Mouse (Mus musculus): Measurements from ENCODE around the gene Tlr13. TPM values are rescaled to one million over a fixed set of nuclear protein-coding genes. Genes with fewer than 3 reads are reported as not detected.

The Tlr13 gene
- under 1 TPM in 1 of 2 experiments, not detected in 1; 0.26 TPM for total RNA-seq (2023)

GRCm38 (mm10) chrX:106142936-106143335 lies at the start of gene Tlr13:
Gene Tlr13, plus strand, starts transcription at chrX:106143204.

DNA sequence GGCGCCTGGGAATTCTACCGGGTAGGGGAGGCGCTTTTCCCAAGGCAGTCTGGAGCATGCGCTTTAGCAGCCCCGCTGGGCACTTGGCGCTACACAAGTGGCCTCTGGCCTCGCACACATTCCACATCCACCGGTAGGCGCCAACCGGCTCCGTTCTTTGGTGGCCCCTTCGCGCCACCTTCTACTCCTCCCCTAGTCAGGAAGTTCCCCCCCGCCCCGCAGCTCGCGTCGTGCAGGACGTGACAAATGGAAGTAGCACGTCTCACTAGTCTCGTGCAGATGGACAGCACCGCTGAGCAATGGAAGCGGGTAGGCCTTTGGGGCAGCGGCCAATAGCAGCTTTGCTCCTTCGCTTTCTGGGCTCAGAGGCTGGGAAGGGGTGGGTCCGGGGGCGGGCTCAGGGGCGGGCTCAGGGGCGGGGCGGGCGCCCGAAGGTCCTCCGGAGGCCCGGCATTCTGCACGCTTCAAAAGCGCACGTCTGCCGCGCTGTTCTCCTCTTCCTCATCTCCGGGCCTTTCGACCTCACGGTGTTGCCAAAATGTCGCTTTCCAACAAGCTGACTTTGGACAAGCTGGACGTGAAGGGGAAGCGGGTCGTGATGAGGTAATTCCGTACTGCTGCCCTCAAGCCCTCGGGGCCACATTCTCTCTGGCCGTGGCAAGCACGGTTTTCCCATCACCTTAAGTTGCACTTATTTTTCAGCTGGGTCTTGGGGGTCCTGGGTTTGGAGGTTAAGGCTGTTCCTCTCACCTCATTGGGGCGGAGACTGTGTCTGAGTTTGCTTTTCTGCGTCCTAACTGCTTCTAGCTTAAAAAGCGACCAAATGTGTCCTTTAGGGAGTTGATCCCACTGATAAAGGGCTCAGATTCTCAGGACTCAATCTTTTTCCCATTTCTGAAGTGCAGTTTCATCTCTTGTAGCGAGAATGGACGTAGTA lies 44.0 kb downstream of the Tlr13 start, which contains the start of gene Pgk1:
TSS of gene Pgk1 (plus strand) at position 388 of the 937 bp plus-strand sequence.

Other genes starting within 250 kb of the Tlr13 start
- 100 to 1,000 TPM; 218 to 254 TPM for gene Atrx, start 213.8 kb upstream of the Tlr13 start, total RNA-seq (2023)
- 10 to 100 TPM; 35.9 to 38.9 TPM for gene Magt1, start 131.3 kb upstream of the Tlr13 start, total RNA-seq (2023)
- 100 to 1,000 TPM; 125 to 130 TPM for gene Cox7b, start 127.5 kb upstream of the Tlr13 start, total RNA-seq (2023)
- gene Atp7a, start 115.9 kb upstream of the Tlr13 start, total RNA-seq (2023), result 10 to 100 TPM; 11.8 to 14.3 TPM
- 100 to 1,000 TPM; 111 to 118 TPM for gene Pgk1, start 43.9 kb downstream of the Tlr13 start, total RNA-seq (2023)
- gene Taf9b, start 78.0 kb downstream of the Tlr13 start, total RNA-seq (2023), result 10 to 100 TPM; 11.6 to 12.4 TPM
- gene Fnd3c2, start 112.2 kb downstream of the Tlr13 start, total RNA-seq (2023), result not detected